Mouse (Mus musculus): ENCODE data around the gene Smim10l1. TPM values are rescaled to one million over a fixed set of nuclear protein-coding genes. Genes with fewer than 3 reads are reported as not detected.

Gene Smim10l1
- 100 to 1,000 TPM in 1 of 2 experiments, 10 to 100 TPM in 1; 93.6 to 114 TPM for total RNA-seq (2021)
- long read RNA-seq, experiment 1, transcript Smim10l1-204 (3 exons, 574 nt): minor isoform, 6 of 219 reads
- long read RNA-seq, experiment 1, transcript Smim10l1-201 (1 exons, 2,842 nt): major isoform, 211 of 219 reads
- long read RNA-seq, experiment 1, partial matches to known transcripts: 0 of 219 reads
- long read RNA-seq, experiment 1, other reads (novel, unspliced or antisense): 1 of 219 reads
- long read RNA-seq, experiment 2, transcript Smim10l1-201 (1 exons, 2,842 nt): major isoform, 234 of 240 reads
- long read RNA-seq, experiment 2, transcript Smim10l1-204 (3 exons, 574 nt): minor isoform, 6 of 240 reads
- long read RNA-seq, experiment 2, partial matches to known transcripts: 0 of 240 reads
- long read RNA-seq, experiment 2, other reads (novel, unspliced or antisense): 0 of 240 reads

DNA sequence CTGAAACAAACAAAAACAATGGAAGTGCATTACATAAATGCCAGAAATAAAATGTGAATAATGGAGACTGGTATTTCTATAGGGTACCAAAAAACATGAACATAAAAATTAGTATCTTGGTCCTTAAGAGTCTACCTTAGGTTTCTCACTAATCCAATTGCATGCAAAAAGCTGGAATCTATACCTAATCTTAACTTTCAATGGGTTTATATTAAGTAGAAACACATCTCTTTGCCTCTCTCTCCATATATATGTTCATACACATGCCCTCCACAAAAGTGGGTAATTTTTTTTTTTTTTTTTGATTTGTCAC, at the start of gene Smim10l1:
Gene Smim10l1, plus strand, starts transcription at position 301 of the 313 bp plus-strand sequence.
- DNase-seq: no peak

DNA sequence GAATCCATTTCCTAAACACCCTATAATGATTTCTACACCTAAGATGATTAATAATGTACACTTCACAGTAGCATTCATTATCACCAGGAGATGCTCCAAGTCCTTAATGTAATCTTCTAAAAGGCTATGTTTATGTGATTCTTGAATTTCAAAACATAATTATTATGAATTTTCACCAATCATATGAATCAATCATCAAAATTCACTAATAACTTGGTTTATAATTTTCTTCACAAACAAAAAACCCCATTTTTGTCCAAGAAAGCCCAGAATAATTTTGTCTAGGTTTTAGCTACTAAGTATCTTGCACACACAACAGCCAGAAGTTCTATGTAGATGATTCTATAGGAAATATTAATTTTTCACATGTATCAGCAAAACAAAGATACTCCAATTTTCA, 49.0 kb upstream of the Smim10l1 start, which contains the start of gene Tas2r140:
Gene Tas2r140, minus strand, starts transcription at position 101 of the 400 bp plus-strand sequence.
- no peak for DNase-seq

DNA sequence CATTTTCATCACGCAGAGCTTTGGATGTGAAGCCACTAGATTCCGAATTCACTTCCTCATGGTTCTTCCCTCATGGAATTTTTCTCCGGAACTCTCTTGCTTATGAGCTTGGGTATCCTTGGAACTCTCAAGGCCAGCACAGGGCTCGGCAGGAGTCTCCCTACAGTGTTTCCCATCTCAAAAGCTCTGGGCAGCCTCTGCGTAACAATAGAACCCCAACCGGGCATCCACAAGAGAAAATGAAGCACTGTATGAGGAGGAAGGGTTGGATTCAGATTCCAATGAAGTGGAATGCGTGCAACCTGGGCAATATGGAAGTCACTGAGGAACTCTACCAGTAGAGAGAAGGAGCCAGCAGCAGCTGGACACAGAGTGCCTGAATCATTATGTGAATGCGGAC, 12.5 kb upstream of the Smim10l1 start:
- DNase-seq: no peak

DNA sequence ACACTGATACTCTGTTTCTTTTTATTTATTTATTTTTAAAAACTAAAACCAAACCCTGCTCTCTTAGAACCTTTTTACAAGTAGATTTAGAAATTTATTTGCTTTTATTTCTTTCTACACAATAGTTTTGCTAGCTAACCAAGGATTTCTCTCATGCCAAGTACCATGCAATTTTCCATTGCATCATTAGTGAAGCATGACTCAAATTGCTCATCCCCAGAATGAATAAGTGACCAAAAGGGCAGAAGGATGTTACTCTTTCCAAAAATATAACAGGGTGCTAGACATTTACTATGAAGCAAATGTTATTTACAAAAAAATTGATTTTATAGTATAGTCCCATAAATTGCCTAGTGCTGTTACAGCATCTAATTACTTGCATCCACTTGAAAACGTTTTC, 2.3 kb upstream of the Smim10l1 start:
- DNase-seq: no peak

DNA sequence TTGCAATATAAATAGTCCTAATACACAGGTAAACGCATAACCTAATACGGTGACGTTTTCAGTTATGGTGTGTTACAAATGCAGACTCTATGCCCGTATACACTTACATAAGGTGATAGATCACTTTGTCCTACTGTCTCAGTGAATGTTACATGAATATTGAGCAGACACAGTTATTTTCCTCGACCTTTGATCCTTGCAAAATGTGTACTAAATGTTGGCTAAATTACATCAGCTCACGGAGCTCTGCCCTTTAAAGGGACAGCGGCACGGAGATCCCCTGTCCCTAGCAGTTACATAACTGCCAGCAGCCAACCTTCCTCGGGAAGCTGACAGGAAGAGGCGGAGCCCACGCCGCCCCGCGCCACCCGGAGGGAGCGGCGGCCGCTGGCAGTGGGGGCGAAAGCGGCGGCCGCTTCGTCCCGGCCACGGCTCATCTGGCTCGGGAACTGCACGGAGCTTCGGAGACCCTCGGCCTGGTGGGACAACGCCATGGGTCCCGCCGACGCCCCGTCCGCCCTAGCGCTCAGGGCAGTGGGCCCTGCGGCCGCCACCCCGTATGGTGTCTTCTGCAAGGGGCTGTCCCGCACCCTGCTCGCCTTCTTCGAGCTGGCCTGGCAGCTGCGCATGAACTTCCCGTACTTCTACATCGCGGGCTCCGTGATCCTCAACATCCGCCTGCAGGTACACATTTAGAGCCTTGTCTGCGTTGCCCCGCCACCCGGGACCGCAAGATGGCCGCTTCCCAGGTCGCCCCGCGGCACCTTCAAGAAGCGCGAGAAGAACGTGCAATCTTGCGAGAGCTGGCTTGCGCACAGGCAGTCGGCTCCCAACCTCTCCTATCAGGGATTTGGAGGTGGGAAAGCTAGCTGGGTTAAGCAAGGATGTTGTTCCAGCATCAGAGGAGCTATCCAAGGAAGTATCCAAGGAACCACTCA, 482 bp downstream of the Smim10l1 start:
- DNase-seq: peak; percentile 85

Other genes starting within 250 kb of the Smim10l1 start
- gene Tas2r116, start 249.5 kb upstream of the Smim10l1 start, total RNA-seq (2021): not detected
- not detected for gene Tas2r110, start 236.9 kb upstream of the Smim10l1 start, total RNA-seq (2021)
- not detected for gene Tas2r113, start 211.9 kb upstream of the Smim10l1 start, total RNA-seq (2021)
- not detected for gene Tas2r125, start 195.3 kb upstream of the Smim10l1 start, total RNA-seq (2021)
- gene Tas2r129, start 153.8 kb upstream of the Smim10l1 start, total RNA-seq (2021): not detected
- not detected for gene Tas2r131, start 147.0 kb upstream of the Smim10l1 start, total RNA-seq (2021)
- gene Tas2r109, start 123.9 kb upstream of the Smim10l1 start, total RNA-seq (2021): not detected
- not detected for gene Tas2r103, start 67.8 kb upstream of the Smim10l1 start, total RNA-seq (2021)
- not detected for gene Tas2r140, start 49.1 kb upstream of the Smim10l1 start, total RNA-seq (2021)
- not detected for gene 5530400C23Rik, start 187.3 kb downstream of the Smim10l1 start, total RNA-seq (2021)